Mouse (Mus musculus): ENCODE measurements around the gene Dydc2.

Gene Dydc2

DNA sequence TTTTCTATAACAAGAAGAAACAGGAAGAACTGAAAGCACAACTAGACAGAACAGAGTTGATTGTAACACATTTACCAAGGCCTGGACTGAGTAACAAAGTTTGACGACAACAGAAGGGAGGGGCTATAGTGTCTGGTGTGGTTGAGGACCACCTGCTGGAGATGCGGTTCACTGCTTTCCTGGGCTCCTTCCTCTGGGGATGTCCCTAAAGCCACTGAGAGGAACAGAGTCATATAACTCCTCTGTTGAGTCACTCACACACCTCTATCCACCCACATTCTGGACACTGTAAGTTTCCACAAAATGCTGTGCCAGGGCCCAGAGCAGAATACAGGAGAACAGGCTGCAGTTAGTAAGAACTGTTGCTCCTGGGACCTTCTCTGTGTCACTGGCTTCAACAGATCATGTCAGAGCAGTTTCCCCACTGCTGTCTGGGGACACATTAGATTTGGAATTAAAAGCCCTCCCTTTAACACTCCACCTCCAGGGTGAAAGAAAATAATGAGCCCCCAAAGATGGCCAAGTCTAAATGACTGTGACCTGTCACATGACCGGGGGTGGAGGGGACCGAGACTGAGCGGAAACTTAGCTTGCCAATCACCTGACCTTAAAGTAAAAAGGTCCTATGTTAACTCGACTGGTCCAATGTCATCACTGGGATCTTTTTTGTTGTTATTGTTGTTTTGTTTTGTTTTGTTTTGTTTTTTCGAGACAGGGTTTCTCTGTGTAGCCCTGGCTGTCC is 68.9 kb downstream of the Dydc2 start:
- DNase-seq: no peak
